Mouse (Mus musculus): Measurements from ENCODE around the gene Cbx1.
"Not testable (repeated sequence)": the region's sequence is repeated elsewhere in the genome, so short reads cannot be mapped to it uniquely, and the experiment has no call there.

GRCm38 (mm10) chr11:96849145-96849544 is 60.2 kb downstream of the Cbx1 start:
- not testable (repeated sequence) for TF ChIP-seq CTCF (IDR thresholded peaks at IDR 0.05; ENCODE audit: control insufficient read depth, insufficient read depth, insufficient read length); USF1 (IDR thresholded peaks at IDR 0.05; ENCODE audit: low read depth)

Measured in C2C12 (cell line).